Mouse (Mus musculus) limb, embryonic 13.5 days (tissue): ENCODE measurements around the gene Ide. TPM values are rescaled to one million over a fixed set of nuclear protein-coding genes. Genes with fewer than 3 reads are reported as not detected.

Experiments used
- ATAC-seq: fragments of 200-750 bp; cut with Nextera tagmentation; 2 replicates; pipeline ENCODE4 v1.8.0; 2017; ENCODE audit warnings: low read depth, moderate number of reproducible peaks, moderate TSS enrichment; ENCODE audit not compliant: low FRiP score
- H3K27ac ChIP-seq: fragments of 300-500 bp; sonication (generic); 2 replicates; pipeline ENCODE4 v1.5.1; 2015; ENCODE audit warnings: inconsistent platforms, mild to moderate bottlenecking, moderate library complexity
- H3K27me3 ChIP-seq: fragments of 300-500 bp; sonication (generic); 2 replicates; pipeline ENCODE4 v1.6.1; 2015; ENCODE audit warnings: mild to moderate bottlenecking, inconsistent platforms
- H3K36me3 ChIP-seq: fragments of 300-500 bp; sonication (generic); 2 replicates; pipeline ENCODE4 v1.6.1; 2015; ENCODE audit warnings: inconsistent platforms, mild to moderate bottlenecking, moderate library complexity
- H3K4me1 ChIP-seq: fragments of 300-500 bp; sonication (generic); 2 replicates; pipeline ENCODE4 v1.6.1; 2015; ENCODE audit warnings: inconsistent platforms
- H3K4me2 ChIP-seq: fragments of 300-500 bp; sonication (generic); replicated peaks from 2 replicates; pipeline ENCODE4 v1.6.1; 2015; ENCODE audit warnings: inconsistent platforms, mild to moderate bottlenecking, moderate library complexity
- H3K4me3 ChIP-seq: fragments of 300-500 bp; sonication (generic); 2 replicates; pipeline ENCODE4 v1.5.1; 2015; ENCODE audit warnings: moderate library complexity, mild to moderate bottlenecking, inconsistent platforms
- H3K9ac ChIP-seq: fragments of 300-500 bp; sonication (generic); 2 replicates; pipeline ENCODE4 v1.6.1; 2015; ENCODE audit warnings: mild to moderate bottlenecking, inconsistent platforms
- H3K9me3 ChIP-seq: fragments of 300-500 bp; sonication (generic); 2 replicates; pipeline ENCODE4 v1.6.1; 2016; ENCODE audit warnings: inconsistent platforms
- WGBS: fragments of 180-500 bp; shearing (Covaris S2); methylation state at CpG from one replicate; pipeline ENCODE4 v1.1.7; 2015; 5-methylcytosine and 5-hydroxymethylcytosine counted together
- polyA plus RNA-seq: library from polyadenylated mRNA; unstranded; fragments of >200 nt; fragmentation: Nextera tagmentation; extraction: Ambion mirVana; gene quantifications from 2 replicates; pipeline ENCODE4 v1.2.1, GENCODE M21; 2015

The Ide gene
- polyA plus RNA-seq, 1 experiment from 2014 or later = 36.5 TPM

- no peaks in the 10 kb centered on the region for H3K9me3 ChIP-seq
- 82% methylated on average over 5 of the region's 5 CpGs for WGBS
- no peak overlapping the region for H3K4me3 ChIP-seq
- no peaks in the 10 kb centered on the region for H3K27me3 ChIP-seq
- no peak overlapping the region for H3K27ac ChIP-seq
- H3K36me3 ChIP-seq = peaks cover 25% of the 10 kb centered on the region
- H3K4me2 ChIP-seq = no peak overlapping the region
- ATAC-seq = no peak
- H3K4me1 ChIP-seq = no peaks in the 10 kb centered on the region
- H3K9ac ChIP-seq = no peak overlapping the region
Measured at GRCm38 (mm10) chr19:37327216-37327615, 10.4 kb downstream of the Ide start.

- H3K9ac ChIP-seq = no peak overlapping the region
- no peak overlapping the region for H3K4me3 ChIP-seq
- H3K4me2 ChIP-seq = no peak overlapping the region
- no peak overlapping the region for H3K27ac ChIP-seq
- H3K4me1 ChIP-seq = no peaks in the 10 kb centered on the region
- no peak for ATAC-seq
- H3K36me3 ChIP-seq = peaks cover 26% of the 10 kb centered on the region
- WGBS = 60% methylated on average over 3 of the region's 3 CpGs
- H3K27me3 ChIP-seq = no peaks in the 10 kb centered on the region
- H3K9me3 ChIP-seq = no peaks in the 10 kb centered on the region
Measured at GRCm38 (mm10) chr19:37323566-37323965, 14.1 kb downstream of the Ide start.

GRCm38 (mm10) chr19:37320802-37321619, 16.6 kb downstream of the Ide start:
- WGBS = 79% methylated on average over 16 of the region's 16 CpGs
- Histone ChIP-seq H3K27ac (no peak overlapping the region), H3K4me2 (no peak overlapping the region)

GRCm38 (mm10) chr19:37317359-37317758, 20.3 kb downstream of the Ide start:
- Histone ChIP-seq H3K9ac (no peak overlapping the region), H3K36me3 (peaks cover 31% of the 10 kb centered on the region), H3K27ac (no peak overlapping the region), H3K4me3 (no peak overlapping the region), H3K27me3 (no peaks in the 10 kb centered on the region), H3K4me1 (no peaks in the 10 kb centered on the region), H3K9me3 (no peaks in the 10 kb centered on the region), H3K4me2 (no peak overlapping the region)
- 86% methylated on average over 4 of the region's 4 CpGs for WGBS
- ATAC-seq = no peak

More at GRCm38 (mm10) chr19:37320802-37321619, 16.6 kb downstream of the Ide start:
- H3K4me1 ChIP-seq = no peaks in the 10 kb centered on the region
- no peak overlapping the region for H3K4me3 ChIP-seq
- H3K9me3 ChIP-seq = no peaks in the 10 kb centered on the region
- H3K9ac ChIP-seq = no peak overlapping the region
- peaks cover 30% of the 10 kb centered on the region for H3K36me3 ChIP-seq
- H3K27me3 ChIP-seq = no peaks in the 10 kb centered on the region
- no peak for ATAC-seq

GRCm38 (mm10) chr19:37315091-37315490, 22.6 kb downstream of the Ide start:
- H3K4me3 ChIP-seq = no peak overlapping the region
- no peaks in the 10 kb centered on the region for H3K27me3 ChIP-seq
- H3K36me3 ChIP-seq = peaks cover 26% of the 10 kb centered on the region
- no peak overlapping the region for H3K4me2 ChIP-seq
- no peak overlapping the region for H3K27ac ChIP-seq
- no peak for ATAC-seq
- 88% methylated on average over 9 of the region's 9 CpGs for WGBS
- no peak overlapping the region for H3K9ac ChIP-seq
- H3K9me3 ChIP-seq = no peaks in the 10 kb centered on the region
- H3K4me1 ChIP-seq = no peaks in the 10 kb centered on the region

GRCm38 (mm10) chr19:37311426-37311825, 26.2 kb downstream of the Ide start:
- Histone ChIP-seq H3K4me3 (no peak overlapping the region), H3K9ac (no peak overlapping the region), H3K9me3 (no peaks in the 10 kb centered on the region), H3K27me3 (no peaks in the 10 kb centered on the region), H3K4me2 (no peak overlapping the region), H3K4me1 (no peaks in the 10 kb centered on the region), H3K36me3 (peaks cover 24% of the 10 kb centered on the region), H3K27ac (no peak overlapping the region)
- 76% methylated on average over 6 of the region's 6 CpGs for WGBS
- ATAC-seq = no peak

- H3K27ac ChIP-seq = no peak overlapping the region
- no peaks in the 10 kb centered on the region for H3K4me1 ChIP-seq
- WGBS = 87% methylated on average over 4 of the region's 4 CpGs
- no peaks in the 10 kb centered on the region for H3K27me3 ChIP-seq
- H3K9me3 ChIP-seq = no peaks in the 10 kb centered on the region
- no peak for ATAC-seq
- H3K9ac ChIP-seq = no peak overlapping the region
- no peak overlapping the region for H3K4me2 ChIP-seq
- peaks cover 19% of the 10 kb centered on the region for H3K36me3 ChIP-seq
- H3K4me3 ChIP-seq = no peak overlapping the region
Measured at GRCm38 (mm10) chr19:37310133-37310532, 27.5 kb downstream of the Ide start.

- no peak overlapping the region for H3K9ac ChIP-seq
- peaks cover 11% of the 10 kb centered on the region for H3K36me3 ChIP-seq
- no peak overlapping the region for H3K4me2 ChIP-seq
- no peaks in the 10 kb centered on the region for H3K27me3 ChIP-seq
- 75% methylated on average over 7 of the region's 7 CpGs for WGBS
- no peaks in the 10 kb centered on the region for H3K9me3 ChIP-seq
- H3K27ac ChIP-seq = no peak overlapping the region
- no peaks in the 10 kb centered on the region for H3K4me1 ChIP-seq
- no peak overlapping the region for H3K4me3 ChIP-seq
- ATAC-seq = no peak
Measured at GRCm38 (mm10) chr19:37308941-37309340, 28.7 kb downstream of the Ide start.

- ATAC-seq = no peak
Measured at GRCm38 (mm10) chr19:37307826-37308545, 29.7 kb downstream of the Ide start.

GRCm38 (mm10) chr19:37306176-37306575, 31.5 kb downstream of the Ide start:
- Histone ChIP-seq H3K4me2 (no peak overlapping the region), H3K36me3 (peaks cover 8% of the 10 kb centered on the region), H3K27ac (no peak overlapping the region), H3K9me3 (no peaks in the 10 kb centered on the region), H3K4me3 (no peak overlapping the region), H3K4me1 (no peaks in the 10 kb centered on the region), H3K9ac (no peak overlapping the region), H3K27me3 (no peaks in the 10 kb centered on the region)
- ATAC-seq = no peak
- 96% methylated on average over 3 of the region's 3 CpGs for WGBS

More at GRCm38 (mm10) chr19:37307826-37308545, 29.7 kb downstream of the Ide start:
- Histone ChIP-seq H3K27me3 (no peaks in the 10 kb centered on the region), H3K4me3 (no peak overlapping the region), H3K9me3 (no peaks in the 10 kb centered on the region), H3K9ac (no peak overlapping the region), H3K4me1 (no peaks in the 10 kb centered on the region), H3K36me3 (peaks cover 8% of the 10 kb centered on the region), H3K4me2 (no peak overlapping the region), H3K27ac (no peak overlapping the region)
- 69% methylated on average over 6 of the region's 6 CpGs for WGBS

GRCm38 (mm10) chr19:37304866-37305265, 32.8 kb downstream of the Ide start:
- 94% methylated on average over 5 of the region's 5 CpGs for WGBS
- Histone ChIP-seq H3K4me2 (no peak overlapping the region), H3K36me3 (peaks cover 8% of the 10 kb centered on the region), H3K9me3 (no peaks in the 10 kb centered on the region), H3K4me1 (no peaks in the 10 kb centered on the region), H3K9ac (no peak overlapping the region), H3K27ac (no peak overlapping the region), H3K27me3 (no peaks in the 10 kb centered on the region), H3K4me3 (no peak overlapping the region)
- no peak for ATAC-seq

- ATAC-seq = no peak
- H3K4me1 ChIP-seq = no peaks in the 10 kb centered on the region
- no peak overlapping the region for H3K27ac ChIP-seq
- H3K9me3 ChIP-seq = no peaks in the 10 kb centered on the region
- no peaks in the 10 kb centered on the region for H3K27me3 ChIP-seq
- H3K4me2 ChIP-seq = no peak overlapping the region
- no peak overlapping the region for H3K4me3 ChIP-seq
- H3K9ac ChIP-seq = no peak overlapping the region
- 79% methylated on average over 4 of the region's 4 CpGs for WGBS
- H3K36me3 ChIP-seq = peaks cover 5% of the 10 kb centered on the region
Measured at GRCm38 (mm10) chr19:37304006-37304405, 33.6 kb downstream of the Ide start.
